Mouse (Mus musculus): Measurements from ENCODE around the gene Prkacb.

DNA sequence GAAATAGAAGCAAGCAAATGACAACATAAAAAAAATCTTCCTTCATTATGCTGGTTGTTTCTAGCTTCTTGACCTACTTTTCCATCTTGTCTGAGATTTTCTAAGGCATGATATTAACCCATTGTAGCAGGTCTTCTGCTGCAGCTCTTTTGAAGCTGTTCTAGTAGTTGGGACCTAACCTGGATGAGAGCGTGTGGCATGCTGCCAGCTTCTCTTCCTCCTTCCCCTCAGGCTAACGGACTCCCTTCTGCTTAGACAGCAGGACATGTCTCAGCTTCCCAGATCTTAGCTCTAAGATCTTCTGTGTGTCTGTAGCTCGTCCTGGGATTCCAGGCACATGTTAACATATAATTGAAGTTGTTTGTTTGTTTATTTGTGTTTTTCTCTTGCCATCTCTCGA lies 93.1 kb downstream of the Prkacb start:
- TF ChIP-seq CTCF (IDR thresholded peaks at IDR 0.05; ENCODE audit: low read depth, low read length) (no peak), POLR2A (IDR thresholded peaks at IDR 0.05; ENCODE audit: extremely low read depth, insufficient read depth, low read length) (no peak)

All from liver, adult 2 months (tissue).